Mouse (Mus musculus) cortical plate, adult 2 months (tissue): ENCODE measurements around the gene Siah1a. TPM values are rescaled to one million over a fixed set of nuclear protein-coding genes. Genes with fewer than 3 reads are reported as not detected.
A peak's percentile ranks its signal among the peaks of the same experiment; 100 is the strongest.

Source experiments
- H3K27ac ChIP-seq: fragments of 200-500 bp; 2 replicates; pipeline ENCODE4 v1.5.1; 2012; ENCODE audit warnings: low read length, control low read depth, inconsistent platforms; ENCODE audit not compliant: insufficient read depth
- H3K4me1 ChIP-seq: fragments of 200-500 bp; 2 replicates; pipeline ENCODE4 v1.6.1; 2011; ENCODE audit warnings: low read length; ENCODE audit not compliant: control insufficient read depth, insufficient read depth
- H3K4me3 ChIP-seq: fragments of 200-500 bp; 2 replicates; pipeline ENCODE4 v1.5.1; 2011; ENCODE audit warnings: mild to moderate bottlenecking, low read length, control low read depth; ENCODE audit not compliant: insufficient read depth
- CTCF ChIP-seq: fragments of 200-500 bp; IDR thresholded peaks from 2 replicates; pipeline ENCODE4 v1.5.1; 2011; ENCODE audit warnings: mild to moderate bottlenecking, control low read depth, low read length; ENCODE audit not compliant: insufficient read depth; ENCODE audit errors: extremely low read depth
- POLR2A ChIP-seq: fragments of 200-500 bp; IDR thresholded peaks from 2 replicates; pipeline ENCODE4 v1.6.1; 2011; ENCODE audit warnings: mild to moderate bottlenecking, low read length, control low read depth; ENCODE audit not compliant: insufficient read depth; ENCODE audit errors: extremely low read depth
- polyA plus RNA-seq: library from polyadenylated mRNA; depleted of rRNA; stranded (reverse); fragments of >200 nt; gene quantifications from 2 replicates; pipeline ENCODE4 v1.2.3, GENCODE M21; 2012

The Siah1a gene
- polyA plus RNA-seq, 1 experiment = 32.1 TPM

DNA sequence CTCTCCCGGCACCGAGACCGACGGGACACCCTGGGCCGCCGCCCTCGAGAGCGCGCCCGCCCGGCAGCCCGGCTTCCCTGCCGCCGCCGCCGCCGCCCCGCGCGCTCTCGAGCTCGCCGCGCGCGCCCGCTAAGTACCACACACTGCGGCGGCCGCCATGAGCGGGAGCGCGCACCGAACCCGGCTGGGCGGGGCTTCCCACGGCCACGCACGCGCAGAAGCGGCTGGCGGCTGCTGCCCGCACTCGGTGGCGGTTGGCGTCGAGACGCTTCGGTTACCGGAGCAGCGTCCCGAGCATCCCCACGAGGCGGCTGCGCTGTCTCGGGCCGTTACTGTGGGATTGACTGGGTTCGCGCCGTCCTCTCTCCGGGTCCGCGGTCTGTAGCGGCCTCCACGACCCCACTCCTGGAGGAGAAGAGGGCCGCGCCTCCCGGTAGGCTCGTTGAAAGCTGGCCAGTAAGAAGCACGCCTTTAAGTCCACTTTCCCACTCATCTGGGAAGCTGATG is 254 bp upstream of the Siah1a start:
- peak overlapping the region; percentile 98 for H3K27ac ChIP-seq
- peak overlapping the region; percentile 94 for H3K4me3 ChIP-seq
- TF ChIP-seq CTCF = no peak
- peak; percentile 70; the same call in 1 of the 2 replicates for TF ChIP-seq POLR2A
- H3K4me1 ChIP-seq = peaks cover 13% of the 10 kb centered on the region

DNA sequence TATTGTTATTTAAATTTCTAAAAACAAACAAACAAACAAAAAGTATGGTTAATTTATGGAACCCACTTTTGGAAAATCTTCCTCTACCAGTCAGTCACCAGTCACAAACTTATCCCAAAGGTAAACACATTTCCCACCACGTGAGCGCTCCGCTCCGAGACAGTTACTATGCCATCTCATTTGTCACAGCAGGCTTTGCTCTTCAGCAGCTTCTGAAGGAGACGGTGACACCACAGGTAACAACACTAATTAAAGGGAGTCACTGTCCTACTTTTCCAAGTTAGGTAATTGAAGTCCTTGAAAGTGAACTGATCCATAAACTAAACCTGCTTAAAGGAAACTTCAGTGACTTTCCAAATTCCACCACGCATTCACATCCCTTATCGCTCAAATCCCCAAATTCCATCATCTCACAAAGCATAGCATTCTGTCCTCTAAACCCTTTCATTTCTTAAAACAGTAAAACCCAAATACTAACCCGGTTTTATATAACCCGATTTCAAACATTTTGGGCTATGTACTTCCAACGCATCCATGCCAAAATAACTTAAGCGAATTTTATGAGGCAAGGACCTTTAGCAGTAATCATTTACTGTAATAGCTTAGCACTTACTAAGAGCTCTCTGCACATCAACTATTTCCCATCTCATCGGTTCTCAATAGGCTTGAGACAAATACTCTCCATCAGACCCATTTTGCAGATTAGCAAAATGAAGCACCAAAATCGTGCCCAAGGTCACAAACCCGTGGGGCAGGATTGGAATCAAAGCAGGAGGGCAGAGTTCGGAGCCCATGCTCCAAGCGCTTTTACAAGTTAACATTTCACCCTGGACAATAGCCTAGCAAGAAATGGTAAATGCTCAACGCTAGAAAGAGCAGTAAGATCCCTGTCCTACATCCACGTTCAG is 1.2 kb downstream of the Siah1a start:
- Histone ChIP-seq H3K4me1 (peaks cover 13% of the 10 kb centered on the region), H3K4me3 (peak overlapping the region; percentile 94), H3K27ac (peak overlapping the region; percentile 98)
- TF ChIP-seq CTCF = no peak
- TF ChIP-seq POLR2A = no peak

DNA sequence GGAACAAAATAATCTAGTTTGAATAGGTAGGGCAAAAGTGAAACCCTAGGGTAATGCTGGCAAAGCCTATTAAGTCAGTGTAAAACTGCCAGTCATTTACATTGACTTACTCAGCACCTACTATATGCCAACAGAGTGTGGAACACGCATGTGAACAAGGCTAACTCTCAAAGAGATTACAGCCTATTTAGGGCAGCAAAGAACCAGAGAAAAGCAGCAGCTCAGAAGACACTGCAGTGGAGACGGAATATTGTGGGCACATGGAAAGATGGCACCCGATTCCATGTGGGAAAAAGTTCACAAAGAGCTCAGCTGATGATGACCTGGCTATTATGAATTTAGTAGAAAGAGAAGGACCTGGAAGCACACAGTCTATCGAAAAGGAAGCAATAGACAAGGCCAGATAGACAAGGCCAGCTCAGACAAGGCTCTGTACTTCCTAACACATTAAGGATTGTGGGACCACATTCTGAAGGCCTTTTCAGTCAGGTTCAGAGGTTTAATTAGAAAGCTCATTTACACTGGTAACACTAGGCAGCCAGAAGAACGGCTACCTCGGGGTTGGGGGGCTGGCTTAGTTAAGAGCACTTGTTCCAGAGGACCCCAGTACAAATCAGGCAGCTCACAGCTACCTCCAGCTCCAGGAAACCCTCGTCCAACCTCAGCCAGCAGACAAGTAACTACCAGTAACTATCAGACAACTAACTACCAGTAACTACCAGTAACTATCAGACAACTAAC is 3.0 kb downstream of the Siah1a start:
- no peak for TF ChIP-seq POLR2A
- no peak for TF ChIP-seq CTCF
- peaks cover 13% of the 10 kb centered on the region for H3K4me1 ChIP-seq
- no peak overlapping the region for H3K4me3 ChIP-seq
- H3K27ac ChIP-seq = no peak overlapping the region; the same call in 1 of the 2 replicates

DNA sequence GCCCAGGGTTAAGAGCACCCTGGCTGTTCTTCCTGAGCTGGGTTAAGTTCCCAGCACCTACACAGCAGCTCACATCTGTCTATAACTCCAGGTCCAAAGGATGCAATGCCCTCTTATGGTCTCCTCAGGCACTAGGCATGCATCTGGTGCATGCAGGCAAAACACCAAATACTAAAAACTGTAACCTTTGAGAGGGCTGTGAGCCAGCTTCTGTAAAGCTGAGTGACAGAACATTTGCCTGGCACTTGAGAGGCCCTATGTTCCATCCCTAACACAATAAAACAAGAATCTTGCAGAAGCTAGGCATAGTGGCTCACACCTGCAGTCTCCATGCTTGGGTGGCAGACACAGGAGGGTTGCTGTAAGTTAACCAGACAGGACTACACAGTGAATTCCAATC is 4.1 kb downstream of the Siah1a start:
- peaks cover 13% of the 10 kb centered on the region for H3K4me1 ChIP-seq
- no peak overlapping the region for H3K27ac ChIP-seq
- no peak for TF ChIP-seq CTCF
- H3K4me3 ChIP-seq = no peak overlapping the region

DNA sequence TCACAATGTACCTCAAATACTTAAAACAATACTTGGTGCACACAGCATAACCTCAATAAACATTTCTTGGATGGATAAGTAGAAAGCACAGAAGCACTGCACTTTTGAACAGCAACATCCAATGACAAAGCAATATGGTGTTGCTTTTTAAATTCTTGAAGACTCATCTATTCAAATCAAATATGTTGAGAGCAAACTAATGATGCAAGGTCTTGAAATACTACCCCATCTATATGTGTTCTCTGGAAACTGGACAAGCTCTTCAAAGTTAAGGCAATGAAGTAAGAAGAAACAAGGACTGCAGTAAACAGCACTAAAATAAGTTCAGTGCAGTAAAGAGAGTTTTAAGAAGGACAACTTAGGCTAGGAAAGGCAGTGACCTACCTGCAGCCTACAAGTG is 4.8 kb downstream of the Siah1a start:
- peaks cover 14% of the 10 kb centered on the region for H3K4me1 ChIP-seq
- no peak overlapping the region for H3K27ac ChIP-seq
- no peak overlapping the region for H3K4me3 ChIP-seq
- TF ChIP-seq POLR2A (no peak), CTCF (no peak)

DNA sequence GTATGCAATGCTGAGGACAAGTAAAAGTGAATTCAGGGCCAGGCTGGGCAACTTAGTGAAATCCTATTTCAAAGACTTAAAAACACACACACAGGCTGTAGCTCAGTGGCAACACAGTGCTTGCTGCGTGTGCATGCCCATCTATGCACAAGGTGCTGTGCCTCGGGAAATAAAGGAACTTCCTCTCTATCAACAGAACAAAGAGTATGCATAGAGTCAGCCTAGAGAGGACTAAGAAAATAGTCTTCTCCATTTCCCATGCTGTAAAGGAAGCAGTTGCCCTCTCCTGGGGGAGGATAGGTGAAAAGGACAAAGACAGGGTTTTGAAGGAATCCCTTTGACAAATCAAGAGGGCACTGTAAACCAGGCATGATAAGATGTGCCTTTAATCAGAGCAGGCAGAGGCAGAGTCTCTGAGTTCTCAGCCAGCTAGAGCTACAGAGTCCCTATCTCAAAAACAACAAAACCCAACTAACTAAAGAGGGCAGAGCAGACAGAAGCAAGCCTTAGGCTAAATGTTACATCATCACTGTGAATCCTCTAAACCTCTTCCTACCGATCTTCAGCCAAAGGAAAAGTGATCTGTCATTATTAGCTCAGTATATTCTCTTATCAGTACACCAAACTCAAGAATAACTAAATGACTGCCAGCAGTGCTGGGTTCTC is 10.2 kb downstream of the Siah1a start:
- H3K27ac ChIP-seq = no peak overlapping the region
- TF ChIP-seq CTCF (no peak), POLR2A (no peak)
- no peak overlapping the region for H3K4me3 ChIP-seq
- peaks cover 2% of the 10 kb centered on the region; the same call in 1 of the 2 replicates for H3K4me1 ChIP-seq

DNA sequence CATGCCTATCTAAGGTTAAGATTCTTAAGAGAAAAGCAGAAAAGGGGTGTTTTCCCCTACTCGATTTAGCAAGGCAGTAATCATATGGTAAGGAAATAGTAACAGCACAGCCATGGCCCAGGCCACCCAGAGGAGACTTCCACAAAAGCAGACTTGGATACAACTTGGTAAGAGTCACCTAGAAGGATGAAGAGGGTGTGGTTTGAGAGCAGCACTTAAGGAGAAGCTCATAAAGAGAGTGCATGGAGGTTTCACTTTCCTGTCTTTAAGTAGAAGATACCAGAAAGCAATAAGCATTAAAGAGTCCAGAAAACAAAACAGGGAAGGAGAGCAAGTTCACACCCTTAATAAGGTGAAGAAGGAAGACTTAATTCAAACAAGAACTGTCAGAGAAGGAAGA is 10.8 kb downstream of the Siah1a start:
- Histone ChIP-seq H3K4me1 (peaks cover 3% of the 10 kb centered on the region; the same call in 1 of the 2 replicates), H3K4me3 (no peak overlapping the region), H3K27ac (no peak overlapping the region)
- no peak for TF ChIP-seq CTCF
- TF ChIP-seq POLR2A = no peak

DNA sequence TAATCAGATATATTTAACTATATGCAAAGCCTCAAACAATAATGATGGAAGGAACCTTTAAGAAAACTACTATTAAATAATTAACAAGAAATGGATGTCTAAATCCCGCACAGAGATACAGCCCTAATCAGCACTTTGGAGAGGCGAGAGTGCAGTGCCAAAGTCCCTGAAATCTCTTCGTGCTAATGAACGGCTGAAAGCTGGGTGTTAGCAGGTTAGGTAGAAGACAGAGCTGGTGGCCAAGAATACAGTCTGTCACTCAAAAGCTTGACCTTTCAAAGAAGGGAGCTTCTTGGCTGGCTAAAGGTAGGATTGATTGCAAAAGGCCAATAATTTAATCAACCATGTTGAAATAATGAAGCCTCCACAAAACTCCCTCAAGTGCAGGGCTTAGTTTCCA is 11.6 kb downstream of the Siah1a start:
- Histone ChIP-seq H3K4me1 (peaks cover 3% of the 10 kb centered on the region), H3K27ac (no peak overlapping the region), H3K4me3 (no peak overlapping the region)
- TF ChIP-seq POLR2A (no peak), CTCF (no peak)

DNA sequence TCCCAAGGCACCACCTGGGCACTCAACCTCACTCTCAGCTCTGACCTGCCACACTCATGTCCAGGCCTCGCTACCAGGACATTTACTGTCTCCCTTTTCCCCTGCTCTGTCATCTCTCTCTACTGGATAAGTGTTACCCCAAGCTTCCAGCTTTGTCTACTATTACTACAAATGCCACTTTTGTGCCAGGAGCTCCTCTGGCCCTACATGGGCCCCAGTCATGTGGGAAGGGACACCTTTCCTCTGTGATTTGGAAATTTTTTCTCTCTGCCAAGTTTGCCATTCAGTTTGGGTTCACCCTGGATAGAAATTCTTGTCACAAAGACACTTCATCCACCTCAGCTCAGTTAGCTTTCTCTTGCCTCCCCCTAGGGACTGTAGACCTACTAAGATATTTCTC is 14.9 kb downstream of the Siah1a start:
- Histone ChIP-seq H3K4me3 (no peak overlapping the region), H3K4me1 (peaks cover 12% of the 10 kb centered on the region), H3K27ac (no peak overlapping the region)
- no peak for TF ChIP-seq CTCF
- no peak for TF ChIP-seq POLR2A

DNA sequence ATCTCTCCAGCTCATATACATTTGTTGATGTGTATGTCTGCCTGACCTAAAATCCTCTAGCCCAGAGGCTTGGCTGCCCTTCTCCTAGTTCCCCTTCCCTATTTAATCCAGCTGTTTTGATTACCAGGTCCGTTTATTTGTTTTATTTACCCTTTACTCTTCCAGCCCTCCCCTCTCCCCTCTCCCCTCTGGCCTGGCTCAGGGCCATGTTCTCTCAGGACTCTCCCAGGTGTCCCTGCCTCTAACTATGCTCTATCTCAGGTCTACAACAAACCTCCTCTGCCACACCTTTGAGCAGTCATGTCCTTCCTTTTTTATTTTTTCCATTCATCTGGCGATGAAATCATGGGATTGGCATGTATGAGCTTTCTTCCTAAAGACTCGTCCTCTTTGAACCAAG is 15.4 kb downstream of the Siah1a start:
- peaks cover 12% of the 10 kb centered on the region for H3K4me1 ChIP-seq
- H3K4me3 ChIP-seq = no peak overlapping the region
- no peak for TF ChIP-seq CTCF
- no peak for TF ChIP-seq POLR2A
- no peak overlapping the region for H3K27ac ChIP-seq
